In genomic region chr10:107347842-107348241, GRCm38 (mm10) we compare ENCODE assay signal across 17 mouse cellular contexts.
DNase-seq lines count a peak whose midpoint lies in the region; ATAC-seq and TF ChIP-seq lines count a peak whose summit lies in the region.
"Had no signal": no experiment of that assay in that cellular context is flagged by ENCODE, and none has a peak within 500 bp of the region (broad histone marks: within the 10 kb centered on the region; RNA-seq: fewer than 3 reads in every experiment).

No protein-coding gene starts in this region.

- no peak for DNase-seq in forebrain, embryonic 11.5 days (ENCODE audit: low spot score)
- no peak for DNase-seq in forebrain, postnatal 0 days
- DNase-seq in midbrain, embryonic 11.5 days (ENCODE audit: low spot score, missing footprints) = peak; percentile 71
- DNase-seq in midbrain, postnatal 0 days (ENCODE audit: low spot score) = no peak
- DNase-seq in adrenal gland, postnatal 14 days = no peak
- DNase-seq: adrenal gland, adult 2 months; adrenal gland, postnatal 10 days; adrenal gland, postnatal 36 days; cerebellum, adult 18-20 months; cerebellum, postnatal 10 days; cerebellum, postnatal 25 days had no signal

- no peak overlapping the region for H3K4me2 ChIP-seq in forebrain, embryonic 11.5 days (ENCODE audit: low read depth, low read length, severe bottlenecking)
- no peak overlapping the region for H3K4me2 ChIP-seq in forebrain, postnatal 0 days (ENCODE audit: low read depth)
- H3K4me2 ChIP-seq in midbrain, embryonic 11.5 days = no peak overlapping the region
- no peak overlapping the region for H3K4me2 ChIP-seq in midbrain, postnatal 0 days (ENCODE audit: low read depth, low read length, poor library complexity, severe bottlenecking)
- no peak overlapping the region for H3K4me2 ChIP-seq in midbrain, embryonic 15.5 days
- H3K4me2 ChIP-seq in midbrain, embryonic 13.5 days (replicated peaks) = no peak overlapping the region
- H3K4me2 ChIP-seq: embryonic facial prominence, embryonic 12.5 days; forebrain, embryonic 13.5 days had no signal

- TF ChIP-seq CTCF in forebrain, postnatal 0 days (IDR thresholded peaks at IDR 0.05; ENCODE audit: low read depth) = no peak
- TF ChIP-seq CTCF in midbrain, postnatal 0 days (IDR thresholded peaks at IDR 0.05) = no peak

- H3K27me3 ChIP-seq in forebrain, embryonic 11.5 days (ENCODE audit: control insufficient read depth, insufficient read depth, low read length) = no peaks in the 10 kb centered on the region
- no peaks in the 10 kb centered on the region for H3K27me3 ChIP-seq in forebrain, postnatal 0 days (ENCODE audit: insufficient read depth, low read length)
- H3K27me3 ChIP-seq in midbrain, embryonic 11.5 days (ENCODE audit: control insufficient read depth, insufficient read depth, low read length) = no peaks in the 10 kb centered on the region
- H3K27me3 ChIP-seq in midbrain, postnatal 0 days (ENCODE audit: insufficient read depth, low read length) = no peaks in the 10 kb centered on the region
- no peaks in the 10 kb centered on the region for H3K27me3 ChIP-seq in midbrain, embryonic 15.5 days (replicated peaks)
- H3K27me3 ChIP-seq in midbrain, embryonic 13.5 days = no peaks in the 10 kb centered on the region; the same call in 1 of the 2 replicates
- H3K27me3 ChIP-seq: embryonic facial prominence, embryonic 12.5 days; forebrain, embryonic 13.5 days had no signal

- H3K27ac ChIP-seq in forebrain, embryonic 11.5 days (ENCODE audit: low read depth, low read length) = no peak overlapping the region
- H3K27ac ChIP-seq in forebrain, postnatal 0 days (ENCODE audit: low read depth, low read length) = no peak overlapping the region
- H3K27ac ChIP-seq in midbrain, embryonic 11.5 days (ENCODE audit: low read depth, low read length) = no peak overlapping the region
- H3K27ac ChIP-seq in midbrain, postnatal 0 days (ENCODE audit: low read depth, low read length) = no peak overlapping the region
- no peak overlapping the region for H3K27ac ChIP-seq in midbrain, embryonic 15.5 days
- no peak overlapping the region for H3K27ac ChIP-seq in midbrain, embryonic 13.5 days
- H3K27ac ChIP-seq: embryonic facial prominence, embryonic 10.5 days; embryonic facial prominence, embryonic 12.5 days; forebrain, embryonic 13.5 days had no signal

- H3K9me3 ChIP-seq in forebrain, embryonic 11.5 days (ENCODE audit: control insufficient read depth, low read length) = no peaks in the 10 kb centered on the region
- H3K9me3 ChIP-seq in forebrain, postnatal 0 days (ENCODE audit: low read length) = no peaks in the 10 kb centered on the region
- H3K9me3 ChIP-seq in midbrain, embryonic 11.5 days (ENCODE audit: control insufficient read depth, low read length) = no peaks in the 10 kb centered on the region
- H3K9me3 ChIP-seq in midbrain, postnatal 0 days (ENCODE audit: low read length) = no peaks in the 10 kb centered on the region
- no peaks in the 10 kb centered on the region for H3K9me3 ChIP-seq in midbrain, embryonic 15.5 days
- no peaks in the 10 kb centered on the region for H3K9me3 ChIP-seq in midbrain, embryonic 13.5 days
- H3K9me3 ChIP-seq: embryonic facial prominence, embryonic 10.5 days; embryonic facial prominence, embryonic 12.5 days; forebrain, embryonic 13.5 days had no signal

- no peak overlapping the region for H3K4me3 ChIP-seq in forebrain, embryonic 11.5 days (ENCODE audit: low read depth, low read length)
- no peak overlapping the region for H3K4me3 ChIP-seq in forebrain, postnatal 0 days (ENCODE audit: low read depth, low read length)
- no peak overlapping the region for H3K4me3 ChIP-seq in midbrain, embryonic 11.5 days (ENCODE audit: low read depth, low read length)
- H3K4me3 ChIP-seq in midbrain, postnatal 0 days (ENCODE audit: low read depth, low read length) = no peak overlapping the region
- H3K4me3 ChIP-seq in midbrain, embryonic 15.5 days = no peak overlapping the region
- H3K4me3 ChIP-seq in midbrain, embryonic 13.5 days (replicated peaks) = no peak overlapping the region
- H3K4me3 ChIP-seq: embryonic facial prominence, embryonic 10.5 days; embryonic facial prominence, embryonic 12.5 days; forebrain, embryonic 13.5 days had no signal

- H3K36me3 ChIP-seq in forebrain, embryonic 11.5 days (ENCODE audit: control insufficient read depth, insufficient read depth, low read length) = no peaks in the 10 kb centered on the region
- no peaks in the 10 kb centered on the region for H3K36me3 ChIP-seq in forebrain, postnatal 0 days (ENCODE audit: insufficient read depth)
- H3K36me3 ChIP-seq in midbrain, embryonic 11.5 days (ENCODE audit: control insufficient read depth, insufficient read depth, low read length) = no peaks in the 10 kb centered on the region
- no peaks in the 10 kb centered on the region for H3K36me3 ChIP-seq in midbrain, postnatal 0 days (ENCODE audit: insufficient read depth, low read length)
- no peaks in the 10 kb centered on the region for H3K36me3 ChIP-seq in midbrain, embryonic 15.5 days (replicated peaks)
- no peaks in the 10 kb centered on the region for H3K36me3 ChIP-seq in midbrain, embryonic 13.5 days
- H3K36me3 ChIP-seq: embryonic facial prominence, embryonic 10.5 days; embryonic facial prominence, embryonic 12.5 days had no signal

- WGBS in forebrain, embryonic 11.5 days = 69% methylated on average over 3 of the region's 3 CpGs
- 63% methylated on average over 3 of the region's 3 CpGs for WGBS in forebrain, postnatal 0 days
- 83% methylated on average over 3 of the region's 3 CpGs for WGBS in midbrain, embryonic 11.5 days
- WGBS in midbrain, postnatal 0 days = 67% methylated on average over 3 of the region's 3 CpGs
- WGBS in midbrain, embryonic 15.5 days = 63% methylated on average over 3 of the region's 3 CpGs
- WGBS in midbrain, embryonic 13.5 days = 71% methylated on average over 3 of the region's 3 CpGs

- peak; percentile 32; the same call in 1 of the 2 replicates for ATAC-seq in forebrain, embryonic 11.5 days (replicated peaks; ENCODE audit: low FRiP score)
- no peak for ATAC-seq in forebrain, postnatal 0 days
- no peak for ATAC-seq in midbrain, embryonic 11.5 days (ENCODE audit: low FRiP score)
- no peak for ATAC-seq in midbrain, postnatal 0 days (ENCODE audit: low FRiP score)
- peak; percentile 57 for ATAC-seq in midbrain, embryonic 15.5 days (replicated peaks)
- ATAC-seq in midbrain, embryonic 13.5 days = no peak; the same call in 1 of the 2 replicates
- ATAC-seq: forebrain, embryonic 13.5 days; forebrain, embryonic 16.5 days had no signal

- H3K9ac ChIP-seq in forebrain, embryonic 11.5 days (ENCODE audit: low read length) = no peak overlapping the region
- no peak overlapping the region for H3K9ac ChIP-seq in forebrain, postnatal 0 days
- no peak overlapping the region for H3K9ac ChIP-seq in midbrain, embryonic 11.5 days (ENCODE audit: low read length)
- H3K9ac ChIP-seq in midbrain, postnatal 0 days (replicated peaks; ENCODE audit: low read length, poor library complexity, severe bottlenecking) = no peak overlapping the region
- no peak overlapping the region for H3K9ac ChIP-seq in midbrain, embryonic 15.5 days
- no peak overlapping the region for H3K9ac ChIP-seq in midbrain, embryonic 13.5 days (replicated peaks)
- H3K9ac ChIP-seq: embryonic facial prominence, embryonic 12.5 days; forebrain, embryonic 13.5 days had no signal

- no peaks in the 10 kb centered on the region for H3K4me1 ChIP-seq in forebrain, embryonic 11.5 days (replicated peaks; ENCODE audit: control insufficient read depth, insufficient read depth, low read length)
- no peaks in the 10 kb centered on the region for H3K4me1 ChIP-seq in forebrain, postnatal 0 days (ENCODE audit: insufficient read depth)
- no peaks in the 10 kb centered on the region for H3K4me1 ChIP-seq in midbrain, embryonic 11.5 days (ENCODE audit: control insufficient read depth, insufficient read depth, low read length)
- H3K4me1 ChIP-seq in midbrain, postnatal 0 days (ENCODE audit: insufficient read depth, low read length) = no peaks in the 10 kb centered on the region
- peaks cover 4% of the 10 kb centered on the region; the same call in 1 of the 2 replicates for H3K4me1 ChIP-seq in midbrain, embryonic 15.5 days
- peaks cover 4% of the 10 kb centered on the region; the same call in 1 of the 2 replicates for H3K4me1 ChIP-seq in midbrain, embryonic 13.5 days (replicated peaks)
- H3K4me1 ChIP-seq: embryonic facial prominence, embryonic 10.5 days; embryonic facial prominence, embryonic 12.5 days; forebrain, embryonic 13.5 days had no signal

Comparison
In these comparisons a context has a peak if more than half of its experiments do, and no peak if none do; other contexts are left out.
1. ATAC-seq: peak in forebrain, embryonic 11.5 days (single experiment) and midbrain, embryonic 15.5 days (single experiment); none in forebrain, postnatal 0 days (single experiment), midbrain, embryonic 11.5 days (single experiment), midbrain, postnatal 0 days (single experiment) and midbrain, embryonic 13.5 days (single experiment).